Mouse (Mus musculus): ENCODE measurements around the gene Arhgap17.

GRCm38 (mm10) chr7:123323388-123323787 is 46.3 kb downstream of the Arhgap17 start:
- TF ChIP-seq CTCF (conservative IDR thresholded peaks at IDR 0.05; ENCODE audit: low read length) (no peak), POU5F1 (IDR thresholded peaks at IDR 0.05; ENCODE audit: borderline replicate concordance, low read length) (no peak), NANOG (IDR thresholded peaks at IDR 0.05; ENCODE audit: borderline replicate concordance, low read length) (no peak)

All from E14TG2a.4 (cell line).